Mouse (Mus musculus) lung, postnatal 36 days (tissue): ENCODE data around the gene Zfp369.
A peak's percentile ranks its signal among the peaks of the same experiment; 100 is the strongest.
"Not testable (repeated sequence)": the region's sequence is repeated elsewhere in the genome, so short reads cannot be mapped to it uniquely, and the experiment has no call there.

Source experiments
- DNase-seq: peaks from one replicate; pipeline ENCODE4 v3.0.0; 2022; ENCODE audit warnings: mixed read lengths

The Zfp369 gene

GRCm38 (mm10) chr13:65278383-65279341 lies at the start of gene Zfp369:
Gene Zfp369 (plus strand): TSS chr13:65278814.
- DNase-seq, result peak; percentile 96

- no peak for DNase-seq
Measured at GRCm38 (mm10) chr13:65237211-65237610, 41.4 kb upstream of the Zfp369 start.

GRCm38 (mm10) chr13:65240509-65241098 lies 38.0 kb upstream of the Zfp369 start:
- DNase-seq, result peak; percentile 98

- DNase-seq, result peak; percentile 97
Measured at GRCm38 (mm10) chr13:65241099-65241626, 37.5 kb upstream of the Zfp369 start.

- DNase-seq, result peak; percentile 6
Measured at GRCm38 (mm10) chr13:65241627-65242318, 36.8 kb upstream of the Zfp369 start.

GRCm38 (mm10) chr13:65242319-65242787 lies 36.3 kb upstream of the Zfp369 start:
- no peak for DNase-seq

- peak; percentile 35 for DNase-seq
Measured at GRCm38 (mm10) chr13:65243273-65243672, 35.3 kb upstream of the Zfp369 start.

- peak; percentile 11 for DNase-seq
Measured at GRCm38 (mm10) chr13:65258175-65258954, 20.2 kb upstream of the Zfp369 start.

GRCm38 (mm10) chr13:65259239-65259638 lies 19.4 kb upstream of the Zfp369 start, which contains the start of gene Gm10775:
Gene Gm10775 (plus strand): TSS chr13:65259539.
- no peak for DNase-seq

- DNase-seq, result no peak
Measured at GRCm38 (mm10) chr13:65262086-65262485, 16.5 kb upstream of the Zfp369 start.

GRCm38 (mm10) chr13:65277994-65278382 lies 626 bp upstream of the Zfp369 start:
- DNase-seq, result no peak

- no peak for DNase-seq
Measured at GRCm38 (mm10) chr13:65286771-65287170, 8.2 kb downstream of the Zfp369 start.

- no peak for DNase-seq
Measured at GRCm38 (mm10) chr13:65296354-65296753, 17.7 kb downstream of the Zfp369 start.

- peak; percentile 32 for DNase-seq
Measured at GRCm38 (mm10) chr13:65310849-65311248, 32.2 kb downstream of the Zfp369 start.

- no peak for DNase-seq
Measured at GRCm38 (mm10) chr13:65311311-65311755, 32.7 kb downstream of the Zfp369 start.

GRCm38 (mm10) chr13:65311826-65312225 lies 33.2 kb downstream of the Zfp369 start:
- DNase-seq, result no peak

- not testable (repeated sequence) for DNase-seq
Measured at GRCm38 (mm10) chr13:65348501-65348900, 69.9 kb downstream of the Zfp369 start.

GRCm38 (mm10) chr13:65351768-65352167 lies 73.2 kb downstream of the Zfp369 start:
- not testable (repeated sequence) for DNase-seq
